Mouse (Mus musculus) forebrain, embryonic 11.5 days (tissue): ENCODE data around the gene Kyat1. TPM values are rescaled to one million over a fixed set of nuclear protein-coding genes. Genes with fewer than 3 reads are reported as not detected.

ENCODE experiments used
- ATAC-seq: fragments of 200-750 bp; cut with Nextera tagmentation; replicated peaks from 2 replicates; pipeline ENCODE4 v1.8.0; 2017; ENCODE audit warnings: moderate TSS enrichment; ENCODE audit not compliant: low FRiP score
- DNase-seq: peaks from one replicate; pipeline ENCODE4 v3.0.0-alpha.2; 2017; ENCODE audit warnings: low spot score
- H3K27ac ChIP-seq: fragments of 300-500 bp; sonication (generic); 2 replicates; pipeline ENCODE4 v1.5.1; 2014; ENCODE audit warnings: low read depth, low read length
- H3K27me3 ChIP-seq: fragments of 300-500 bp; sonication (generic); 2 replicates; pipeline ENCODE4 v1.6.1; 2014; ENCODE audit warnings: mild to moderate bottlenecking, low read length, mixed read lengths; ENCODE audit not compliant: control insufficient read depth, insufficient read depth
- H3K36me3 ChIP-seq: fragments of 300-500 bp; sonication (generic); 2 replicates; pipeline ENCODE4 v1.6.1; 2014; ENCODE audit warnings: mild to moderate bottlenecking, low read length, moderate library complexity, mixed read lengths; ENCODE audit not compliant: control insufficient read depth, insufficient read depth
- H3K4me1 ChIP-seq: fragments of 300-500 bp; sonication (generic); replicated peaks from 2 replicates; pipeline ENCODE4 v1.6.1; 2014; ENCODE audit warnings: low read length, mixed read lengths; ENCODE audit not compliant: control insufficient read depth, insufficient read depth
- H3K4me2 ChIP-seq: fragments of 300-500 bp; sonication (generic); 2 replicates; pipeline ENCODE4 v1.6.1; 2014; ENCODE audit warnings: low read depth, mild to moderate bottlenecking, low read length, moderate library complexity, mixed read lengths; ENCODE audit not compliant: severe bottlenecking
- H3K4me3 ChIP-seq: fragments of 300-500 bp; sonication (generic); 2 replicates; pipeline ENCODE4 v1.5.1; 2014; ENCODE audit warnings: low read depth, low read length
- H3K9ac ChIP-seq: fragments of 300-500 bp; sonication (generic); 2 replicates; pipeline ENCODE4 v1.6.1; 2014; ENCODE audit warnings: low read length
- H3K9me3 ChIP-seq: fragments of 300-500 bp; sonication (generic); 2 replicates; pipeline ENCODE4 v1.6.1; 2016; ENCODE audit warnings: low read length, mixed read lengths; ENCODE audit not compliant: control insufficient read depth
- WGBS: fragments of 180-500 bp; shearing (Covaris S2); extraction: QIAGEN DNeasy Blood & Tissue Kit; methylation state at CpG from one replicate; pipeline ENCODE4 v1.1.7; 2014; 5-methylcytosine and 5-hydroxymethylcytosine counted together
- polyA plus RNA-seq: library from polyadenylated mRNA; unstranded; fragments of >200 nt; fragmentation: Nextera tagmentation; extraction: Ambion mirVana; gene quantifications from 2 replicates; pipeline ENCODE4 v1.2.1, GENCODE M21; 2014

Gene Kyat1
- polyA plus RNA-seq, 1 experiment from 2014 or later: 8.4 TPM

DNA sequence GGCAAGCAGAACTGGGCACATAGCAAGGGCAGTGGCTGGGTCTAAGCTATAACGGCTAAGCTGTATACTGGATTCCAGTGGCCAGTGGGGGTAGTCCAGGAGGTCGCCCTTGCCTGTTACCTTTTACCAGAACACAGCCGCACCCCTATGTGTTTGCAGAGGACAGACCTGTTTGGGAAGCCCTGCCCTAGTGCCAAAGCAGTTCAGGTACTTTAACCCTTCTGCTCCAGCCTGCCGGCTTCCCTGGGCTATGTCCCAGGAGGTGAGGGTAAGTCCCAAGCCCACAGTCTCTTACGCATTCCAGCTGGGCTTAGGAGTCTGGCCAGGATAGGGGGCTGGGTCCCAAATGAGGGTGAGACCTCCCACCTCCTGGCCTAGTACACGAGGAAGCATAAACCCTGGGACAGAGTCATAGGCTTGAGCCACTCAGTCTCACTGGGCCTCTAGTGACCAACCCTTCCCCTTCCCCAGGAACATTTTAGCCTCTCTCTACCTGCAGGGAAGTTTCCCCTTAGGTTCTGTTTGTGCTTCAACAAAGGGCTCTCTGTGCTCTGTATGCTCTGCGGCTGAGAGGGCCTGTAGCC lies 39.0 kb upstream of the Kyat1 start:
- WGBS: 77% methylated on average over 7 of the region's 7 CpGs
- no peaks in the 10 kb centered on the region for H3K27me3 ChIP-seq
- no peak for ATAC-seq
- H3K9me3 ChIP-seq: no peaks in the 10 kb centered on the region
- H3K4me3 ChIP-seq: no peak overlapping the region
- no peak for DNase-seq
- no peaks in the 10 kb centered on the region; the same call in 1 of the 2 replicates for H3K4me1 ChIP-seq
- H3K36me3 ChIP-seq: peaks cover 3% of the 10 kb centered on the region; the same call in 1 of the 2 replicates
- H3K4me2 ChIP-seq: no peak overlapping the region
- H3K27ac ChIP-seq: no peak overlapping the region
- no peak overlapping the region for H3K9ac ChIP-seq

DNA sequence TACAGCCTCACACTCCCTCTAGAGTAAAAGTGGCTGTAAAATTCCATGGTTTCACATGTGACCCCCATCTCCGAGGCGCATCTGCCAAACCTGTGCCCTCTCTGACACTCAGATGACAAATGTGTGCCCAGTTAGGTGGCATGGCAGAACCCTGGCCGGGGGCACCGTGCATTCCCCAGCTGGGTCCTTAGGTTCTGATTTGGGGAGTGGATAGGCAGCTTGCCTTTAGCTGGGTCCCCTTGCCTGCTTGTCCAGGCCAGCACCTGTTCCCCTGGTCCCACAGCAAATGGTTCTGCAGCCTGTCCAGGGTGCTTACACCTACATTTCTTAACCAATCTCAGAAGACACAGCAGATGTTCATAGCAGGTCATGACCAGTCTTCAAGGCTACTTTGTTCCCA lies 37.7 kb upstream of the Kyat1 start:
- ATAC-seq (no peak), DNase-seq (no peak)
- H3K4me1 ChIP-seq: peaks cover 9% of the 10 kb centered on the region; the same call in 1 of the 2 replicates
- peaks cover 3% of the 10 kb centered on the region; the same call in 1 of the 2 replicates for H3K36me3 ChIP-seq
- H3K4me2 ChIP-seq: no peak overlapping the region
- no peaks in the 10 kb centered on the region for H3K27me3 ChIP-seq
- no peak overlapping the region for H3K4me3 ChIP-seq
- H3K9ac ChIP-seq: no peak overlapping the region
- no peaks in the 10 kb centered on the region for H3K9me3 ChIP-seq
- WGBS: 94% methylated on average over 4 of the region's 4 CpGs
- H3K27ac ChIP-seq: no peak overlapping the region

DNA sequence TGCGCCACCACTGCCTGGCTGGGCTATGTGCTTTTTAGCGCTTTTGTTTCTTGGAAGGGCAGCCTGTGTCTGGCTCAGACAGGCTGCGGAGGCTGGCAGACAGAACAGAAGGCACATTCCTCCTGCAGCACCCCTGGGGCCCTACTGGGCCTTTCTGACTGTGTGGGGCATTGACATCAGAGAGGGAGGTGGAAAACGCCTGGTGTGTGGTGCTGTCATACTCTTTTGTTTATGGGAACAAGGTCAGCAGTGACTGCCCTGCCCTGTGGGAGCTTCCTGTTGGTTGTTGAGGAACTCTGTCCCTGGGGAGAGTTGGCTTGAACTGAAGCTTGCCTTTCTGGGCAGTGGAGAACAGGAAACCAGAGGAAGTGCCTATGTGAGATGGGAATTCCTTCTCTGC lies 36.9 kb upstream of the Kyat1 start:
- H3K27me3 ChIP-seq: no peaks in the 10 kb centered on the region
- H3K27ac ChIP-seq: no peak overlapping the region
- no peak for ATAC-seq
- no peak for DNase-seq
- no peak overlapping the region for H3K9ac ChIP-seq
- no peak overlapping the region for H3K4me2 ChIP-seq
- peaks cover 3% of the 10 kb centered on the region; the same call in 1 of the 2 replicates for H3K36me3 ChIP-seq
- 67% methylated on average over 4 of the region's 4 CpGs for WGBS
- H3K4me3 ChIP-seq: no peak overlapping the region
- peaks cover 10% of the 10 kb centered on the region; the same call in 1 of the 2 replicates for H3K4me1 ChIP-seq
- no peaks in the 10 kb centered on the region for H3K9me3 ChIP-seq

DNA sequence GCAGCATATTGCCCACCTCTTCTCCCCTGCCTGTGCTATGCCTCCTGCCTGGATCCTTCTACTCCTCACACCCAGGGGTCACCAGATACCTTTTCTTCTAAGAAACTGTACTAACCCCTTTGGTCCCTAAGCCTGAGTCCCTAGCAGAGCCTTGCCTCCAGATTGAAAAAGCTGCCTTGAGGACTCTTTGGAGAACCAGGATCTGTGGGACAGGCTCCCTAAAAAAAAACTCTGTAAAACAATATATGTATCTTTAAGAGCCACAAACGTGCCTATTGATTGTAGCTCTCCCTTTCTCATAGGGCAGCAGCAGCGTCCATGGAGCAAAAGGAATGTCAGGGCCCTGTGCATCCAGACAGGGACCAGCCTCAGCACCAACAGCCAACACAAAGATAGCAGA lies 34.6 kb upstream of the Kyat1 start, which contains the start of gene Gm28035:
TSS of gene Gm28035 (plus strand) at position 301 of the 400 bp plus-strand sequence.
- 84% methylated on average over 2 of the region's 2 CpGs for WGBS
- Histone ChIP-seq H3K27ac (no peak within 1 kb of the TSS), H3K9me3 (no peaks in the 10 kb centered on the region), H3K4me3 (no peak within 1 kb of the TSS), H3K4me1 (peaks cover 10% of the 10 kb centered on the region; the same call in 1 of the 2 replicates), H3K27me3 (no peaks in the 10 kb centered on the region), H3K4me2 (no peak within 1 kb of the TSS), H3K36me3 (peaks cover 3% of the 10 kb centered on the region; the same call in 1 of the 2 replicates), H3K9ac (no peak within 1 kb of the TSS)
- ATAC-seq: no peak
- DNase-seq: no peak

DNA sequence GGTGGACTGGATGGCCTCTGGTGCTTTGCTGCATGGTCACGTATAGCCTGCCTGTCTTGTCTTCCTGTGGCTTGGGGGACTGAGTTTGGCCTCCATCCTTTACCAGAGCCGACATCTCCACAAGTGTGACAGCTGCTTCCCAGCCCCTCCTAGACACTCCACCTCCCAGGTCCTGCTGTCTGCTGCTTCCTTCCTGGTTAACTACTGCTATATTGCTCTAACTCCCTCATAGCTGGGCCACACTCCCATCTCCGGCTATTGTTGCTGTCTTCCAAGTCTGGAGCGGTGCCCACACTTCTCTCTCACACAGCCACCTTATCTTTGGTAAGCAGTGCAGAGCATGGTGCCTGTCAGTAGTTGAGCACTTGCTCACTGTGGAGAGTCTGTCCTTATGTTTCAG lies 34.1 kb upstream of the Kyat1 start:
- Histone ChIP-seq H3K4me2 (no peak overlapping the region), H3K9ac (no peak overlapping the region)
- 86% methylated on average over 4 of the region's 4 CpGs for WGBS

DNA sequence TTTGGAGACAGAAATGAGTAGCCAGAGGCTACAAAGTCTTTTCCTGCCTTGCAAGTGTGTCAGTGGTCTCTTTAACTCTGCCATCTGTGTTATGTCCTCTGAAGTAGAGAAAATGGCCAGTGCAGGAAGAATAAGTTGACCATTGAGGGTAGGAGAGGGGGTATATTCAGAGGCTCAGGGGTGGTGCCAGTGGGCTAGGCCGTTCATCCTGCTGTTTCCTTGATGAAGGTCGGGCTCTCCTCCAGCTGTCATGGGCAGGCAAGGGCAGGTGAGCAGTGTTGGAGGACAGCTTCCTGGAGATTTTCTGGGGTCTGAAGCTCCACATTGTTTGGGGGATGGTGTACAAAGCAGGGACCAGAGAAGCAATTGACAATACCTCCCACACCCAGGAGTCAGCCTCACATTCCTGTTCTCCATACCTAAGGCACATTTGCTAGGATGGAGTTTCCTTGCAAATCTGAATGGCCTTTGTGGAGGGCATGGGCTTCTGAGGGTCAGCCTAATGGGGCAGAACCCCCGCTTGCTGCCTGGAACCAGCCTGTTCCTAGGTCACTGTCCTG lies 33.3 kb upstream of the Kyat1 start:
- Histone ChIP-seq H3K9me3 (no peaks in the 10 kb centered on the region), H3K4me1 (peaks cover 10% of the 10 kb centered on the region; the same call in 1 of the 2 replicates), H3K27ac (no peak overlapping the region), H3K4me2 (peak overlapping the region; percentile 84), H3K27me3 (no peaks in the 10 kb centered on the region), H3K9ac (peak overlapping the region; percentile 89), H3K36me3 (peaks cover 3% of the 10 kb centered on the region; the same call in 1 of the 2 replicates), H3K4me3 (peak overlapping the region; percentile 89)
- DNase-seq: no peak
- 74% methylated on average over 3 of the region's 3 CpGs for WGBS
- ATAC-seq: no peak

More for the DNA sequence above, 34.1 kb upstream of the Kyat1 start:
- Histone ChIP-seq H3K27me3 (no peaks in the 10 kb centered on the region), H3K4me1 (peaks cover 10% of the 10 kb centered on the region; the same call in 1 of the 2 replicates), H3K9me3 (no peaks in the 10 kb centered on the region), H3K27ac (no peak overlapping the region), H3K4me3 (no peak overlapping the region), H3K36me3 (peaks cover 3% of the 10 kb centered on the region; the same call in 1 of the 2 replicates)
- DNase-seq (no peak), ATAC-seq (no peak)

DNA sequence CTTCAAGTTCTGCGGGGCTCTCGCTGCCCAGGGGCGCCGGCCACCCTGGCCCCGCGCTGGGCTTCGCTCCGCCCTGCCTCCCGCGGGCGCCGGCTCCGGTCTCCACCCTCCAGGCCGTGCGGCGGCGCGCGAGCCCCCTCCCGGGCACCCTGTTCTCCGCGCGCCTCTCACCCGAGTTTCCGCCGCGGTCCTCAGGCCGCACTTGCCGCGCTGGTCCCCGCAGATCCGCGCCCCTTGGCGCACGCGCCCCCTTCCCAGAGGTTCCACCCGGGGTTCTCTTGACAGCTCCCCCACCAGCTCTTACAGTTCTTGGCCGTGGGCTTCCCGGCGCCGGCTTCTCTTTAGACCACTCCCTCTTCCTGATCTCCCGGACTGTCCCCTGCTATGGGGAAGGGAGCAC lies 32.2 kb upstream of the Kyat1 start:
- Histone ChIP-seq H3K4me3 (peak overlapping the region; percentile 89), H3K4me2 (peak overlapping the region; percentile 84), H3K27me3 (no peaks in the 10 kb centered on the region), H3K36me3 (peaks cover 3% of the 10 kb centered on the region; the same call in 1 of the 2 replicates), H3K4me1 (peaks cover 10% of the 10 kb centered on the region; the same call in 1 of the 2 replicates), H3K27ac (peak overlapping the region; percentile 84), H3K9ac (peak overlapping the region; percentile 89), H3K9me3 (no peaks in the 10 kb centered on the region)
- peak; percentile 88 for ATAC-seq
- WGBS: under 1% methylated on average over 42 of the region's 42 CpGs
- peak; percentile 85 for DNase-seq

DNA sequence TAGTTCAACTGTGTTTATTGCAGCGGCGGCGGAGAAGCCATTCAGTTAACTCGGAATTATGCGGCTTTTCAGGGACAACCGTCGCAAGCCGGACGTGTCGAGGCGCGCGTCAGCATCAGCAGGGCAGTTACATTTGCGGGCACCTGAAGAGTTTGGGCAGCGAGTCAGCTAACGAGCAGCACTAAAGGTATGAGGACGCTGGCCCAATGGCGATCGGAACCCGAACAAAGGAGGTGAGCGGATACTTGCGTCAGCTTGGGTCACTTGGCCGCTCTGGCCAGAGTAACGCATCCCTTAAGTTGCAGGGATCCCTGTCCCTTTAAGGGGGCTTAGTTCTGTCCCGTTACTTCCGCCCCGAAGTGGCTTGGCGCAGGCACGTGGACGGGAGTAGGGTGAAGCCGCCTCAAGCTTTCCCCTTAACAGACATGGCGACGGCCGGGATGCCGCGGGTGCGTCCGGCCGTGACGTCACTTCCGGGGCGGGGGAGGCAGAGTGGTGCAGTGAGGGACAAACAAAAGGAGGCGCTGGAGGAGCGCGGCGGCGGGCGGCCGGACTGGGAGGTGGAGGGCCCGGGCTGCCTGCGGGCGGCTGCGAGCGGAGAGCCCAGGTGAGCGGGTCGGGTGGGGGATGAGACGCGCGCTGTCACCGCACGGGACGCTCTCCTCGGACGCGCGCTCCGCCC lies 31.7 kb upstream of the Kyat1 start, which contains the start of gene Lrrc8a:
TSS of gene Lrrc8a (plus strand) at position 517 of the 682 bp plus-strand sequence.
- DNase-seq (peak; percentile 100), ATAC-seq (peak; percentile 96)
- H3K9ac ChIP-seq: peak within 1 kb of the TSS; percentile 89
- peak within 1 kb of the TSS; percentile 84 for H3K4me2 ChIP-seq
- H3K4me3 ChIP-seq: peak within 1 kb of the TSS; percentile 89
- H3K27ac ChIP-seq: peak within 1 kb of the TSS; percentile 84
- H3K36me3 ChIP-seq: peaks cover 3% of the 10 kb centered on the region; the same call in 1 of the 2 replicates
- WGBS: under 1% methylated on average over 65 of the region's 67 CpGs
- H3K27me3 ChIP-seq: no peaks in the 10 kb centered on the region
- no peaks in the 10 kb centered on the region for H3K9me3 ChIP-seq
- H3K4me1 ChIP-seq: peaks cover 10% of the 10 kb centered on the region; the same call in 1 of the 2 replicates
